Mouse (Mus musculus) embryonic facial prominence, embryonic 12.5 days (tissue): ENCODE results near the gene Disc1. TPM values are rescaled to one million over a fixed set of nuclear protein-coding genes. Genes with fewer than 3 reads are reported as not detected.
A peak's percentile ranks its signal among the peaks of the same experiment; 100 is the strongest.

Experiments
- ATAC-seq: fragments of 200-750 bp; cut with Nextera tagmentation; 2 replicates; pipeline ENCODE4 v1.8.0; 2017; ENCODE audit not compliant: insufficient number of reproducible peaks, insufficient read depth, low FRiP score, low TSS enrichment
- H3K27ac ChIP-seq: fragments of 300-500 bp; sonication (generic); 2 replicates; pipeline ENCODE4 v1.5.1; 2016; ENCODE audit warnings: mild to moderate bottlenecking
- H3K27me3 ChIP-seq: fragments of 300-500 bp; sonication (generic); 2 replicates; pipeline ENCODE4 v1.6.1; 2016; ENCODE audit warnings: mild to moderate bottlenecking, moderate library complexity
- H3K36me3 ChIP-seq: fragments of 300-500 bp; sonication (generic); 2 replicates; pipeline ENCODE4 v1.6.1; 2016; ENCODE audit warnings: mild to moderate bottlenecking
- H3K4me1 ChIP-seq: fragments of 300-500 bp; sonication (generic); 2 replicates; pipeline ENCODE4 v1.6.1; 2016
- H3K4me2 ChIP-seq: fragments of 300-500 bp; sonication (generic); replicated peaks from 2 replicates; pipeline ENCODE4 v1.6.1; 2016; ENCODE audit warnings: mild to moderate bottlenecking, moderate library complexity
- H3K4me3 ChIP-seq: fragments of 300-500 bp; sonication (generic); 2 replicates; pipeline ENCODE4 v1.5.1; 2016; ENCODE audit warnings: mild to moderate bottlenecking
- H3K9ac ChIP-seq: fragments of 300-500 bp; sonication (generic); 2 replicates; pipeline ENCODE4 v1.6.1; 2016; ENCODE audit warnings: mild to moderate bottlenecking, moderate library complexity
- H3K9me3 ChIP-seq: fragments of 300-500 bp; sonication (generic); 2 replicates; pipeline ENCODE4 v1.6.1; 2016; ENCODE audit warnings: mild to moderate bottlenecking, moderate library complexity
- WGBS: fragments of 180-500 bp; shearing (Covaris S2); methylation state at CpG from one replicate; pipeline ENCODE4 v1.1.7; 2016; 5-methylcytosine and 5-hydroxymethylcytosine counted together
- polyA plus RNA-seq: library from polyadenylated mRNA; unstranded; fragments of >200 nt; fragmentation: Nextera tagmentation; extraction: Ambion mirVana; gene quantifications from 2 replicates; pipeline ENCODE4 v1.2.1, GENCODE M21; 2016

The Disc1 gene
- polyA plus RNA-seq = 2.9 and 3.1 TPM in 2 replicates

DNA sequence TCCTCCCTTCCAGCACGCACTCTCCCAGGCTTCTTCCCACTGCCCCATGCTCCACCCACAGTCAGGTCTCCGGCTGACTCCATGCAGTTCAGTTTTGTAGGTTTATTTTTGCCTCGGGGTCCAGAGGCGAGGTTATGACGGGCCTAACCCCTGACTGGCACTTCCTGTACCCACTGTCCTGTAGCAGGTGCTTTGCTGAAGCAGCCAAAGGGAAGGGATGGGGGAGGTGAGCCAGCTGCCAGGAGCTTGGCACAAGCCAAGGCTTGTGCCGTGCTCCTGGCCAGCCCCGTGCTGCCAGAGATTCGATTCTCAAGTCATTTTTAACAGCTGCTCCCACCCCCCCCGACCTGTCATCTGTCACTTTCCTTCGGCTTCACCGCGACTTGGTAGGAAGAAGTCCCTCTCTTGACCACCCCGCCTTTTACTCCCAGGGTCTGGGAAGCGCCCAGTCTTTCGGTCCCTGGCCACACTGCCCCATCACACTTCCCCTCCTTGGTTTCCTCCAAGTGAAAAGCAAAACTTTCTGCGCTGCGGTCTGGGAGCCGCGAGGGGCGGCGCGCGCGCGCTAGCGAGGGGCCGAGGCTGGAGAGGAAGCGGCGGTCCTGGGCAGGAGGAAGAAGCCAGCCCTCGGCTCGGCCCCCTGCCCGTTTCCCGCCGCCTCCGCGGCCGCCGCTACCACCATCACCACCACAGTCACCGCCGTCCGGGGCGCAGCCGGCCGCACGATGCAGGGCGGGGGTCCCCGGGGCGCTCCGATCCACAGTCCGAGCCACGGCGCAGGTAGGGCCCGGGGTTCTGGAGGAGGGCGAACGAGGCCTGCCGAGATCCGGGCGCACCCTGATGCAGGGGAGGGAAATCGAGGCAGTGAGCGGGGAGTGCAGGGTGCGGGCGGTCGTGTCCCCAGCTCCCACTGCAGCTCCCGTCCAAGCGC is at the start of gene Disc1:
Gene Disc1 (plus strand): TSS at position 691 of the 931 bp plus-strand sequence.
- Histone ChIP-seq H3K27me3 (peaks cover 35% of the 10 kb centered on the region), H3K4me1 (peaks cover 4% of the 10 kb centered on the region; the same call in 1 of the 2 replicates), H3K4me2 (peak within 1 kb of the TSS; percentile 90), H3K27ac (peak within 1 kb of the TSS; percentile 61), H3K36me3 (no peaks in the 10 kb centered on the region), H3K9ac (peak within 1 kb of the TSS; percentile 65), H3K4me3 (peak within 1 kb of the TSS; percentile 64), H3K9me3 (no peaks in the 10 kb centered on the region)
- 1% methylated on average over 62 of the region's 65 CpGs for WGBS
- peak; percentile 42; the same call in 1 of the 2 replicates for ATAC-seq

DNA sequence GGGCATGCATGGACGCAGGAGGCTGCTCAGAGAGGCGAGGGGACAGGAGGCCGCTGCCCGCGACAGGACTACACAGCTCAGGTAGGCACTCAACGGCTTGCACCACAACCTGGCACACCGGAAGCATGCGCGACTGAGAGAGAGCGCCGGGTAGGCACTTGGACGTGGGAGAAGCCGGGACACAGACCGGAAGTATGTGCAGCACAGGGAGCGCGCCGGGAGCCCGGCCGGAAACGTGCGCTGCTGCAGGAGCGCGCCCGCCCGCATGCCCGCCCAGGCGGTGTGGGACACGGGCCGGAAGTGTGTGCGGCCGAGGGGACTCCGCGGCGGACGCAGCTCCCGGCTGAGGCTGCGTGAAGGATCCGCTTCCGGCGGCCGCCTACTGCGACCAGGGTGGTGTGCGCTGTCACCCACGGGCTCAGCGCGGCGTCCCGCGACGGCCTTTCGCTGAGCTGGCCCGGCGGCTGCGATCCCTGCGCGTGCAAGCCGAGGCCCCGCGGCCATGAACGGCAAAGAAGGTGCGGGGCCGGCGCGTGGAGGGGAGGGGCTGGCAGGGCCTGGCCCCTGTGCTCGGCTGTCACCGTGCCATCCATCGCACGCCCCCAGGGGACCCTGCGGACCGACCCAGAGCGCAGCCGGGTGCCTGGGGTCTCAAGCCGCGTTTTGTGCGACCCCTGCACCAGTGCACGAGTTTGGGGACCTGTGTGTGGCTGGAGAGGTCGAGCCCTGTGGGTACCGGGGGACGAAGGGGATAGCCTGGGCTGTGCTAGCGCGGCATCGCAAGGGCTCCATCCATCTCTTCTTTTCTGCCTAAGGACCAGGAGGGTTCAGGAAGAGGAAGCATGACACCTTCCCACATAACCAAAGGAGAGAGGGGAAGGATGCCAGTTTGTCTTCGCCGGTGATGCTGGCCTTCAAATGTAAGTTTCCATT is 41.0 kb upstream of the Disc1 start, which contains the start of gene Tsnax:
Gene Tsnax (plus strand): TSS at position 303 of the 933 bp plus-strand sequence.
- Histone ChIP-seq H3K36me3 (peaks cover 27% of the 10 kb centered on the region), H3K4me2 (peak within 1 kb of the TSS; percentile 88), H3K9ac (peak within 1 kb of the TSS; percentile 87), H3K9me3 (no peaks in the 10 kb centered on the region), H3K4me3 (peak within 1 kb of the TSS; percentile 94), H3K4me1 (peaks cover 7% of the 10 kb centered on the region), H3K27me3 (no peaks in the 10 kb centered on the region), H3K27ac (peak within 1 kb of the TSS; percentile 82)
- peak; percentile 95 for ATAC-seq
- WGBS = 3% methylated on average over 69 of the region's 84 CpGs

DNA sequence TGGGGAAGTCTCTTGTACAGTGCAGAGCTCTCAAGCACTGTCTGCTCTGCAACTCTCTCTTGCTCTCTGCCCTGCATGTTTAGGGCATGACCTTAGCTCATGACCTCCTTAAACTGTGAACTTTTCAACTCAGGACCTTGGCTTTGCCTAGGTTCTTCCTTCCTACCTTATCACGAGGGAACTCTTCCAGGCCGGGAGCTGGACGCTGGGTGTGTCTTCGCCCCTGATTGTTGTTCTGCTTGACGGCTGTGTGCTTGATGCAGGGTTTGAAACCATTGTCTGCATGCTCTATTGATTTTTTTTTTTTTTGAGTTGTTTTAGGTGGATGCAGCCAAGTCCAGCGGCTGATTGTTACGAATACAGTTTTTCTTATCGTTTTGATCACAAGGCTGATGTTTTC is 29.9 kb upstream of the Disc1 start:
- no peak for ATAC-seq
- no peak overlapping the region for H3K9ac ChIP-seq
- H3K9me3 ChIP-seq = no peaks in the 10 kb centered on the region
- no peak overlapping the region for H3K4me2 ChIP-seq
- no peaks in the 10 kb centered on the region for H3K27me3 ChIP-seq
- H3K36me3 ChIP-seq = peaks cover 55% of the 10 kb centered on the region
- no peak overlapping the region for H3K4me3 ChIP-seq
- 85% methylated on average over 8 of the region's 8 CpGs for WGBS
- H3K27ac ChIP-seq = no peak overlapping the region
- no peaks in the 10 kb centered on the region for H3K4me1 ChIP-seq

DNA sequence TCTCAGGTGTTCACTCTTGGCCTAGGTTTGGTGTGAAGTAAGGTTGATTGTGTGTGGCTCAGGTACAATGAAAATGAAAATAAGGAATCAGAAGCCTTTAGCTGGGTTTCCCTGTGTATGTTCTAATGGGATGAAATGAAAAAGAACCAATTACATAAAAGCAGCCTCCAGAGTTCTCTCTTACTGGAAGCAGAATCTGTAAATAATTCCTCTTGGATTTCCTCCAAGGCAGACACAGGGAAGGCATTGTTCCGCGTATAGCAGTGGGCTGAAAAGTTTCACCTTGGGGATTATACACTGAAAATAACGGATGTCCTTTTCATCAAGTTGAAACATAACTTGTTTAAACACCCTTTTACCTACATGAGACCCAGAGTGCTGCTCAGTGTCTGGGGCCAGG is 26.8 kb upstream of the Disc1 start:
- Histone ChIP-seq H3K4me1 (no peaks in the 10 kb centered on the region), H3K36me3 (peaks cover 76% of the 10 kb centered on the region), H3K9me3 (no peaks in the 10 kb centered on the region), H3K27me3 (no peaks in the 10 kb centered on the region), H3K27ac (0 out of 2 replicates have a peak overlapping the region, but pooled peaks have one; percentile 38), H3K4me3 (no peak overlapping the region), H3K4me2 (no peak overlapping the region), H3K9ac (no peak overlapping the region)
- 71% methylated on average over 3 of the region's 3 CpGs for WGBS
- no peak for ATAC-seq

DNA sequence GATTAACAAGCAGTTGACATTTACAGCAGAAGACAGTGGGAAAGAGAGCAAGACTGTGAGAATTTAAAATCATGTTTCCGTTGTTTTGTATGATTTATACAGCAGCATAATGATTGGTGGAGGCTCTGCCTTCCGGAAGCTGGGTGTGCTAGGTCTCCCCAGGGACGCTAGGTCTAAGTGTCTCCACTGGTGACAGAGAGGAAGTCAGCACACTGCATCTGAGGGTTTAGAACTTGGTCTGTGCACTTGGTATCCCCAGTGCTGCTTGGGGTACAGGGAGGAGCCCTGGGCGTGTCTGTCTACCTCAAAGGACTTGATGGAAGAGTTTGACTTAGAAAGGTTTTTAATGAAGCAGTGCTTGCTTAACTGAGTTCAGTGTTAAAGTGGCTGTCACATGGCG is 25.2 kb upstream of the Disc1 start:
- Histone ChIP-seq H3K9ac (no peak overlapping the region), H3K36me3 (peaks cover 82% of the 10 kb centered on the region), H3K4me3 (no peak overlapping the region), H3K27ac (no peak overlapping the region), H3K27me3 (no peaks in the 10 kb centered on the region), H3K4me2 (no peak overlapping the region), H3K9me3 (no peaks in the 10 kb centered on the region), H3K4me1 (no peaks in the 10 kb centered on the region)
- ATAC-seq = no peak
- WGBS = 93% methylated on average over 5 of the region's 5 CpGs

DNA sequence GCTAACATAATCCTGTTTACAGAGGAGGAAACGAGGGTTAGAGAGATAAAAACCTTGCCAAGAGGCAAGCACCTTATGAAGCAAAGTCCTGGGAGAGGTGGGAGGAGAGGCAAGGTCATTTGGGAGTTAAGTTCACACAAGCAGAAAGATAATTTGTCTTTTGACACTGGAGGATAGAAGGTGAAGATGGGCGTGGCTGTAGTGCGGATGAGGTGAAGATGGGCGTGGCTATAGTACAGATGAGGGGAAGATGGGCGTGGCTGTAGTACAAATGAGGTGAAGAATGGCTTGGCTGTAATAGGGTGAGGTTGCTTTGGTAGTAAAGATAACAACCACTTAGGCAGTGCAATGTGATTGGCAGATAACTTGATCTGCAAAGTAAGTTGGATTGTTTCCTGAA is 22.7 kb upstream of the Disc1 start:
- peaks cover 74% of the 10 kb centered on the region for H3K36me3 ChIP-seq
- no peak overlapping the region for H3K9ac ChIP-seq
- ATAC-seq = no peak
- no peaks in the 10 kb centered on the region for H3K27me3 ChIP-seq
- H3K4me1 ChIP-seq = no peaks in the 10 kb centered on the region
- no peaks in the 10 kb centered on the region for H3K9me3 ChIP-seq
- WGBS = 87% methylated on average over 5 of the region's 5 CpGs
- H3K4me2 ChIP-seq = no peak overlapping the region
- no peak overlapping the region for H3K27ac ChIP-seq
- no peak overlapping the region for H3K4me3 ChIP-seq

DNA sequence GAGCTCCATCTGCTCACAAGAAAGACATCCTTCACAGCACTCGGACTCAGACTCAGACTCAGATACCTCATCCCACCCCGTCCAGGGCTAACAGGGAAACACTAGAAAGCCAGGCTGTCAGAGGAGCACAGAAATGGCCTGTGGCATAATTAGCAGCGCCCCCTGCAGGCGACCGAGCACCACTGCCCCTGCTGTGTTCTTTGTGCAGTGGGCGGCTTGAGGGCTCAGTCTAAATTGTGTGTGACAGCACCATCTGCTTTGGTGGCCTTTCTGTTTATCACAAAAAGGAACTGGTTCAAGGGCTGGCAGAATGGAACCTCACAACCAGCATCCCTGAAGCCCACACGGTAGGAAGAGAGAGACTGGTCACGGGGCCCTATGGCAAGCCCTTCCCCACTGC is 19.3 kb upstream of the Disc1 start:
- no peak for ATAC-seq
- Histone ChIP-seq H3K4me2 (no peak overlapping the region), H3K27ac (no peak overlapping the region), H3K9me3 (no peaks in the 10 kb centered on the region), H3K4me3 (no peak overlapping the region), H3K4me1 (no peaks in the 10 kb centered on the region), H3K27me3 (no peaks in the 10 kb centered on the region), H3K36me3 (peaks cover 64% of the 10 kb centered on the region), H3K9ac (no peak overlapping the region)
- WGBS = 33% methylated on average over 8 of the region's 8 CpGs

DNA sequence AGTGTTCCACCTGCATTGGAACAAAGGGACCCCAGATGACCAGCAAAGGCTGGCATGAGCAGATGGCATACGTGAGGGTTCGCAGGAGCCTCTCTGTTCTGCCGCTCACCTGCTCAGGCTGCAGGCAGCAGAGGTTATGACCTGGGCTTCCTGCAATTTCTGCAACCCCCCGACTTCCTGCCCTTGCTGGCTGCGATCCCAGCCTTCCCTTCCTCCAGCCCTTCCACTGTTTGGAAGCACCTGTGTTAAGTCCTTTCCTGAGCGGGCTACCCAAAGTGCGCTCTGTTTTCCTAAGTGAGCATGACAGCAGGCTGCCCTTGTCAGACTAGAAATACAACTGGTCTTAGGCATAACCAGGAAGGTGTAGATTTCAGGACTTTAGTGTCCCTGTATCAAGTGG is 16.9 kb upstream of the Disc1 start:
- Histone ChIP-seq H3K36me3 (peaks cover 52% of the 10 kb centered on the region), H3K27ac (no peak overlapping the region), H3K27me3 (no peaks in the 10 kb centered on the region), H3K9me3 (no peaks in the 10 kb centered on the region), H3K4me3 (no peak overlapping the region), H3K4me1 (peaks cover 13% of the 10 kb centered on the region), H3K4me2 (no peak overlapping the region), H3K9ac (no peak overlapping the region)
- no peak for ATAC-seq
- WGBS = 45% methylated on average over 7 of the region's 7 CpGs

DNA sequence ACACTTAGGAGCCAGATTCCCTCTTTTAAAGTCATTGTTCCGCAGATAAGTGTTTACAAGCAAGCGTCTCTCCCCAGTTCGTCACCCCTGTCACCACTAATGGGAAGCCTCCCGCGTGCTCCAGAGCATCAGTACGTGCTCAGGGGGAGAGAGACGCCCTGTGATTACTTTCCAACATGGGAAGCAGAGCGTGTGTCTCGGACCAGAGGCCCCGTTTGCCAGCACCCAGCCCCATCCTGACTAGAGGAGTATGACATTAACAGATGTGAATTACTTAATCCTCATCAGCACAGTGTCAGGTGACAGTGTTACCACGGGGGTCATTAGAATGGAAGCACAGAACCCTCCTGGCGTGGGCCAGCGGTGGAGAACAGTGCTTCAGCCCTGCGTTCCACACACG is 15.3 kb upstream of the Disc1 start:
- H3K27ac ChIP-seq = no peak overlapping the region
- no peaks in the 10 kb centered on the region for H3K27me3 ChIP-seq
- no peaks in the 10 kb centered on the region for H3K9me3 ChIP-seq
- no peak overlapping the region for H3K4me3 ChIP-seq
- peaks cover 43% of the 10 kb centered on the region for H3K36me3 ChIP-seq
- no peak overlapping the region for H3K4me2 ChIP-seq
- no peak overlapping the region for H3K9ac ChIP-seq
- 87% methylated on average over 15 of the region's 15 CpGs for WGBS
- no peak for ATAC-seq
- peaks cover 21% of the 10 kb centered on the region for H3K4me1 ChIP-seq

DNA sequence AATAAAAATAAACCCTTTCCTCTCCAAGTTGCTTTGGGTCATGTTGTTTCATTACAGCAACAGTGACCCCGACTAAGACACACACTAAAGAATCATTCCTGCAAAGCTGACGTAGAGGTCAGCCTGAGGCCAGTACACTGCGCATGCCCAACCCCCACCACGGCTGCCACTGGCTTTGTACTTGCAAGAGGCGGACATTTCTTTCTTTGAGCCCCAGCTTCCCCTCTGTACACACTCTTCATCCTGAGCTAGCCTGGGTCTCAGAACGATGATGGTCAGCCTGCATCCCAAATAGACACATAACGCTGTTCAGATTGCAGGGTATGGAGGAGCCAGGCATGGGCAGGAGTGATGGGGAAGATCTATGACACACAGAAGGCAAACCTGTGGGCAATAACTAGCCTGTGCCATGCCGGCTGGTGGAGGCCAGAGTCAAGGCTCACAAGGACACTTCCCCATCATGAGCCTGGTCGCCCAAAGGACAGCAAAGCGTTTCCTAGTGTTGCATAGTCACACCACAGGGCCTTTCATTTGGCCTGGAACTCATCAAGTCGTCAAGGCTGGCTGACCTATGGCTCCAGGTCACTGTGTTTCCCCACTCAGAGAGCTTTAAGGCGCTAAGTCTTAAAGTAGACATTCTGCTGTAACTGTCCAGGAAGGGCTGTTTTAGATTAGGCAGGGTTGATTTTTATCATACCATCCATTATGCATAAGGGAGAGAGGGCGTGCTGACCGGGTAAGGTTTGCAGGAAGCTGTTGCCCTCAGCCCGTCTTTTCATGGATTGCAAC is 13.2 kb upstream of the Disc1 start:
- no peak overlapping the region for H3K9ac ChIP-seq
- no peaks in the 10 kb centered on the region for H3K9me3 ChIP-seq
- H3K4me1 ChIP-seq = peaks cover 23% of the 10 kb centered on the region
- H3K4me3 ChIP-seq = no peak overlapping the region
- ATAC-seq = no peak
- H3K4me2 ChIP-seq = no peak overlapping the region
- H3K36me3 ChIP-seq = peaks cover 30% of the 10 kb centered on the region
- peak overlapping the region; percentile 64 for H3K27ac ChIP-seq
- H3K27me3 ChIP-seq = no peaks in the 10 kb centered on the region
- WGBS = 44% methylated on average over 15 of the region's 15 CpGs

DNA sequence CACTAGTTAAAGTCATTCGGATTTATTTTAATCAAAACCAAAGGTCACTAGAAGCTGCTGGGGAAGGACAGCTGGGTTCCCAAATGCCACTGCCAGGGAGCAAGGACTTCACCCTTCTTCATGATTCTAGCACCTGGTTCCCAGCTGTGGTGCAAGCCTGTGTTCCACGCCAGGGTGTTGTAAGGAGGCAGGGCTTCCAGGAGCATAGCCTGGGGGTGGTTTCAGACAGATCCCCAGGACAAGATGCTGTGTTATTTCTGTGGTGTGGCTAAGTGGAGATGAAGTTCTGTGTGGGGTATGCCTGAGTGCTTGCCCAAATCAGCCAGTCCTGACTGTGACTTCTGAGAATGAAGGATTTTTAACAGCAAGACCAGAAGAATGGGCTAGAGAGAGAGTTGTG is 12.5 kb upstream of the Disc1 start:
- H3K9ac ChIP-seq = no peak overlapping the region
- H3K36me3 ChIP-seq = peaks cover 26% of the 10 kb centered on the region
- H3K27me3 ChIP-seq = no peaks in the 10 kb centered on the region
- H3K4me3 ChIP-seq = no peak overlapping the region
- peaks cover 23% of the 10 kb centered on the region for H3K4me1 ChIP-seq
- ATAC-seq = no peak
- WGBS = 23% methylated on average over 2 of the region's 2 CpGs
- no peaks in the 10 kb centered on the region for H3K9me3 ChIP-seq
- no peak overlapping the region for H3K4me2 ChIP-seq
- H3K27ac ChIP-seq = 0 out of 2 replicates have a peak overlapping the region, but pooled peaks have one; percentile 64
